Mouse (Mus musculus) intestine, embryonic 15.5 days (tissue): Measurements from ENCODE around the gene Jph3. TPM values are rescaled to one million over a fixed set of nuclear protein-coding genes. Genes with fewer than 3 reads are reported as not detected.

Experiments
- ATAC-seq: fragments of 200-750 bp; cut with Nextera tagmentation; 2 replicates; pipeline ENCODE4 v1.8.0; 2017; ENCODE audit warnings: moderate TSS enrichment, moderate library complexity
- H3K27ac ChIP-seq: fragments of 300-500 bp; sonication (generic); 2 replicates; pipeline ENCODE4 v1.5.1; 2015; ENCODE audit warnings: mild to moderate bottlenecking, inconsistent platforms
- H3K27me3 ChIP-seq: fragments of 300-500 bp; sonication (generic); replicated peaks from 2 replicates; pipeline ENCODE4 v1.6.1; 2015; ENCODE audit warnings: inconsistent platforms
- H3K36me3 ChIP-seq: fragments of 300-500 bp; sonication (generic); 2 replicates; pipeline ENCODE4 v1.6.1; 2015; ENCODE audit warnings: inconsistent platforms
- H3K4me1 ChIP-seq: fragments of 300-500 bp; sonication (generic); replicated peaks from 2 replicates; pipeline ENCODE4 v1.6.1; 2015; ENCODE audit warnings: inconsistent platforms
- H3K4me2 ChIP-seq: fragments of 300-500 bp; sonication (generic); replicated peaks from 2 replicates; pipeline ENCODE4 v1.6.1; 2015; ENCODE audit warnings: mild to moderate bottlenecking, inconsistent platforms
- H3K4me3 ChIP-seq: fragments of 300-500 bp; sonication (generic); replicated peaks from 2 replicates; pipeline ENCODE4 v1.5.1; 2015; ENCODE audit warnings: inconsistent platforms
- H3K9ac ChIP-seq: fragments of 300-500 bp; sonication (generic); 2 replicates; pipeline ENCODE4 v1.6.1; 2015; ENCODE audit warnings: inconsistent platforms
- H3K9me3 ChIP-seq: fragments of 300-500 bp; sonication (generic); 2 replicates; pipeline ENCODE4 v1.6.1; 2016; ENCODE audit warnings: inconsistent platforms
- WGBS: fragments of 180-500 bp; shearing (Covaris S2); methylation state at CpG from one replicate; pipeline ENCODE4 v1.1.7; 2015; 5-methylcytosine and 5-hydroxymethylcytosine counted together
- polyA plus RNA-seq: library from polyadenylated mRNA; unstranded; fragments of >200 nt; fragmentation: Nextera tagmentation; extraction: Ambion mirVana; gene quantifications from 2 replicates; pipeline ENCODE4 v1.2.1, GENCODE M21; 2015

Jph3 gene
- polyA plus RNA-seq, 1 experiment from 2014 or later: 4.5 TPM

DNA sequence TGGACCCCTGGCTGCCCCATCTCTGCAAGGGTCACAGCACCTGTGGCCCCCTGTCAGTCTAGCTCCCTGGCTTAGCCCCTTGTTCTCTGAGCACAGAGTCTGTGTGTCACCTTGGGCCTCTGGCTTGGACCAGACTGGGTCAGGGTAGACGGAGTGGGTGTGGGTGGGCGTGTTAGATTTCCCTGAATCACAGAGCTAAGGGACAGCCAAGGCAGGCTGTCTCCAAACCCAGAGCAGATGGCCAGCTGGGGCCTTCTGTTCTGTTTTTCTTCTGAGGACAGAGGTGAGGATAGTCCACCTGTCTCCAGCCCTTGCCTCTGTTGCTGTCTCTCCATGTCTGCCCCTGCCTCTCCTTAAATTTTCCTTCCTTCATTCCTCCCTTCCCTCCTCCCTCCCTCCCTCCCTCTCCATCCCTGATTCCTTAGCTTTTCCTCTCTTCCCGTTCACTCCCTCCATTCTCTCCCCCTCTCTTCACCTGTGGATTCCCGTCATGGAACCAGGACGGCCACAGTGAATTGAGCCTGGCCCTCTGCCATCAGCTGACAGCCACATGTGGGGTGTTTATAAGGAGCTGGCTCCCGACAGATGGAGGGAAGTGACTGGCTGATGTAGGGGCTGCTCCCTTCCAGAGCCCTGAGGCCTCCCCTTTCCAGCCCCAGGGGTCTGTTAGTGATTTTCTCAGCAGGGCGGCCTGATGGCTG is 33.7 kb downstream of the Jph3 start:
- H3K9ac ChIP-seq: no peak overlapping the region
- no peak overlapping the region for H3K4me2 ChIP-seq
- 50% methylated on average over 7 of the region's 7 CpGs for WGBS
- no peaks in the 10 kb centered on the region for H3K27me3 ChIP-seq
- H3K4me1 ChIP-seq: no peaks in the 10 kb centered on the region
- no peak overlapping the region for H3K4me3 ChIP-seq
- no peak for ATAC-seq
- H3K9me3 ChIP-seq: no peaks in the 10 kb centered on the region
- no peaks in the 10 kb centered on the region for H3K36me3 ChIP-seq
- H3K27ac ChIP-seq: no peak overlapping the region

DNA sequence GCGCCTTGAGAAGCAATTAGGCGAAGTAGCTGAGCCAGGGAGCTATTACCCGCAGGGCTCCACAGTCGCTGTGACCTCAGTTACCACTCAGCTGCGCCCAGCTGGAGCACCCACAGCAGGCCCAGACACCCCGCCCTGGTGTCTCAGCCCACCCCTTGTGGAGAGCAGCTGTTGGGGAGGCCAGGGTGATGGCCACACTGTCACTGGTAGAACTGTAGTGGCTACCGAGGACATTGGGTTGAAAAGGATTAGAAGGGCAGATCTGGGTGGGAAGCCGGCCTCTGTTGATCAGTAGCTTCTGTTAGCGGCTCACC is 34.2 kb downstream of the Jph3 start:
- H3K9ac ChIP-seq: no peak overlapping the region
- WGBS: 68% methylated on average over 9 of the region's 9 CpGs
- no peaks in the 10 kb centered on the region for H3K9me3 ChIP-seq
- no peaks in the 10 kb centered on the region for H3K4me1 ChIP-seq
- no peak overlapping the region for H3K4me3 ChIP-seq
- no peak for ATAC-seq
- no peaks in the 10 kb centered on the region for H3K36me3 ChIP-seq
- no peaks in the 10 kb centered on the region for H3K27me3 ChIP-seq
- no peak overlapping the region for H3K4me2 ChIP-seq
- H3K27ac ChIP-seq: no peak overlapping the region

DNA sequence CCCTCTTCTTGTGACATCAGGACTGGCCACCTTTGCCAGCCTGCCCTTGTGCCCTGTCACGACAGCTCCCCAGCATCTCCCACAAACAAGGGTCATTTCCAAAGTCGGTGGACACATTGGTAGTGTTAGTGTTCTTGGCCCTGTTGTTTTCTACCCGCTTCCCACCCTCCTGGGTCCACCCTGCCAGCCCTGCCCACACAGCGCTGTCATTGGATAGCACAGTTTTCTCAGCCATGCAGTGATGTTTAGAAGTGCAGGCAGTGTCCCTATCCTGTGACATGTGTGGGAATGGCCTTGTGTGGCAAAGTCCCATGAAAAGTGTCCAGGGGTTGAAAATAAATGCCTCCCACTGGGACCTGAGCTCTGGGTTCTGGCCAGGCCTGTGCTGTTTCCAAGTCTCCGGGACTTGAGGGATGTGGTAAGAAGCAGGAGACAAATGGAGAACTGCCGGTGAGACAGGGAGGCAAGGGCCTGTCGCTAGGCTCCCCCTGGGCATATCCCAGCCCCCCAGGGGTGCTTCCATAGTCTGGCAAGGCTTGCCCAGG is 36.2 kb downstream of the Jph3 start:
- H3K4me3 ChIP-seq: no peak overlapping the region
- no peak overlapping the region for H3K4me2 ChIP-seq
- no peaks in the 10 kb centered on the region for H3K4me1 ChIP-seq
- no peaks in the 10 kb centered on the region for H3K36me3 ChIP-seq
- no peak overlapping the region for H3K9ac ChIP-seq
- H3K27ac ChIP-seq: no peak overlapping the region
- ATAC-seq: no peak
- no peaks in the 10 kb centered on the region for H3K27me3 ChIP-seq
- no peaks in the 10 kb centered on the region for H3K9me3 ChIP-seq
- 74% methylated on average over 7 of the region's 7 CpGs for WGBS

DNA sequence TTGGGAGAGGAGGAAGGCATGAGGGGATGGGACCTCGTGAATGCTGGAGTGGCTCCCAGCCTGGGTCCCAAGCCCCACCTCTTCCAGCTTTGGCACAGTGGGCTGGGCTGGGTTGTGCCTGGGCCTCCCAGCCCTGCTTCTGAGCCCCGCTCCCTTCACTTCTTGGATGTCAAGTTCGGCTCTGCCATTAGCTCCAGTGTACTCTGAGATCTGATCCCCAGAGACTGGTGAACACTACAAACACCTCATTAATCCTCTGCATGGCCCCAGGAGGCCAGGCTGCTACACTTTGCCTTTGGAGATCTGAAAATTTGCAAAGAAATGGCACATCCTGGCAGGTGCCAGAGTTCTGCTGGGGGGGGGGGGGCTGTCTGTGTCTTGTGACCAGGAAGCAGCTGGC is 39.7 kb downstream of the Jph3 start:
- Histone ChIP-seq H3K9ac (no peak overlapping the region), H3K4me2 (no peak overlapping the region), H3K4me3 (no peak overlapping the region), H3K4me1 (no peaks in the 10 kb centered on the region), H3K27me3 (no peaks in the 10 kb centered on the region), H3K36me3 (no peaks in the 10 kb centered on the region), H3K27ac (no peak overlapping the region), H3K9me3 (no peaks in the 10 kb centered on the region)
- 69% methylated on average over 3 of the region's 3 CpGs for WGBS
- no peak for ATAC-seq

DNA sequence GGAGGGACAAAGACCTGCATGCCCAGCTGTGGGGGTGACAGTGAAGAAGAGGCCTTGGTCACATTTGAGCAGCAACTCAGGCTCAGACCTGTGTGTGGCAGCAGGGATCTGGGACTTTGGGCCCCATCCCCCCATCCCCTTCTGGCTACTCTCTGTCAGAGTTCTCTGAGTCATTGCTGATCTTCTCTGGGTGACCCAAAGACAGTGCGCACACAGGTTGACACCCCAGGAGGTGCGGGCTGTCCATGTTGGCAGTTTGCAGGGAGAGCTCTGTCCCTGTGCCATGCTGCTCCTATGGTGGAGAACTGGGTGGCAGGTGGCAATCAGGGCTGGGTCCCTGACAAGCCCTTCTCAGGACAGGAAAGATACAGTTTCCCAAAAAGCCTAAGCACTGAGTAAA is 40.2 kb downstream of the Jph3 start:
- Histone ChIP-seq H3K4me2 (no peak overlapping the region), H3K27ac (no peak overlapping the region), H3K36me3 (no peaks in the 10 kb centered on the region), H3K4me1 (no peaks in the 10 kb centered on the region), H3K27me3 (no peaks in the 10 kb centered on the region), H3K9ac (no peak overlapping the region), H3K9me3 (no peaks in the 10 kb centered on the region), H3K4me3 (no peak overlapping the region)
- ATAC-seq: no peak
- 90% methylated on average over 2 of the region's 2 CpGs for WGBS

DNA sequence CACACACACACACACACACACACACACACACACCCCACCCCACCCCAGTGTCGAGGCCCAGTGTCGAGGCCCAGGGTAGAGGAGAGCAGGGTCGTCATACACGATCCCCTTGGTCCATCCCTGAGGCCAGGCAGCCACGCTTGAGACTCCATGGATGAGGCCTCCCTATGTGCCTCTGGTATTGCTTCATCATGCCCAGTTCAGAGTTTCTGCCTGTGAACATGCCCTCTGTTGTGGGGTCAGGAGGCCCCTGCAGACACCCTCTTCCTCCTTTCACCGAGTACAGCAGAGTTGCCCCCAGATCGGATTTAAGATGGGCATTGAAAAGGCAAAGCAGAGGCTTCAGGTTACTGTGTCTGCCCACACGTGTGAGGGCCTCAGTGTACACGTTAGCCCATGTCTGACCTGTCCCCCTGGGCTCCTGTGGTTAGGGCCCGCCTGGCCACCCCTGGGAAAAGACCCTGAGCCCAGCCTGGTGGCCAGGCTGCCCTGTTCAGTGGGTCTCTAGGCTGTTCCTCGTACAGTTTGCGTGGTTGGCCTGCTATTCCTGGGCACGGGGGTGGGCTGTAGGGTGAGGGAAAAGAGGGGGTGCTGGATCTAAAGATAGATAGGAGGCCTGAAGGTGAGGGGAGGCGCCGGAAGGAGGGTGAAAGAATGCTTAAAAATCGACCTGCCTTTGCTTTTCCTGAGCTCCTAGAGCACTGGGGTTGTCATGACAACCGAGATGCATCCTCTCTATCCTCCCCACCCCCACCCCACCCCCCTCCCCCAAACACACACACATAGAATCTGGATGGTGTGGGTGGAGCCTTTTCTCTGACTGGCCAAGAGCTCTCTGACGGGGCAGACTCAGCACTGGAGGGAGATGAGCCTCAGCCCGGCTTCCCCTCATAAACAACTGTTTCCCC is 41.7 kb downstream of the Jph3 start:
- Histone ChIP-seq H3K4me1 (no peaks in the 10 kb centered on the region), H3K4me2 (no peak overlapping the region), H3K4me3 (no peak overlapping the region), H3K27me3 (no peaks in the 10 kb centered on the region), H3K36me3 (no peaks in the 10 kb centered on the region), H3K27ac (no peak overlapping the region), H3K9me3 (no peaks in the 10 kb centered on the region), H3K9ac (no peak overlapping the region)
- ATAC-seq: no peak
- WGBS: 33% methylated on average over 19 of the region's 19 CpGs

DNA sequence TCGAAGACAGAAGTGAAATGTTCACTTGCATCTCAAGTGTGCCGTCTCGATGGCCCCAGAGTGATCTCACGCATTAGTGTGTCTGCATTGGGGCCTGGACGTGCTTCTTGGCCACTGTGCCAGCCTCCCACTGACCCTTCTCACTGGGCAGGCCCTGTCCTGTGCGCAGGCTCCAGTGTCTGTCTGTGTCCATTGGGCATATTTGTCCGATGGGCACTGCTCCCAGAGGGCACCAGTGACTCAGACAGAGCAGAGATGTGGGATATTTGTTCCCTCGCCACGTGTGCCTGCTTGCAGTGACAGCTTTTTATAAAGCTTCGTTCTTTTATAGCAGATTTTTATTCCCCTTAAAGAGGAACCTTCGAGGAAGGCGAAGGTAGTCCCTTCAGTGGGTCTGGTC is 44.5 kb downstream of the Jph3 start:
- Histone ChIP-seq H3K4me1 (no peaks in the 10 kb centered on the region), H3K9me3 (no peaks in the 10 kb centered on the region), H3K36me3 (no peaks in the 10 kb centered on the region), H3K4me3 (no peak overlapping the region), H3K27me3 (no peaks in the 10 kb centered on the region), H3K4me2 (no peak overlapping the region), H3K27ac (no peak overlapping the region), H3K9ac (no peak overlapping the region)
- no peak for ATAC-seq
- WGBS: 86% methylated on average over 12 of the region's 12 CpGs

DNA sequence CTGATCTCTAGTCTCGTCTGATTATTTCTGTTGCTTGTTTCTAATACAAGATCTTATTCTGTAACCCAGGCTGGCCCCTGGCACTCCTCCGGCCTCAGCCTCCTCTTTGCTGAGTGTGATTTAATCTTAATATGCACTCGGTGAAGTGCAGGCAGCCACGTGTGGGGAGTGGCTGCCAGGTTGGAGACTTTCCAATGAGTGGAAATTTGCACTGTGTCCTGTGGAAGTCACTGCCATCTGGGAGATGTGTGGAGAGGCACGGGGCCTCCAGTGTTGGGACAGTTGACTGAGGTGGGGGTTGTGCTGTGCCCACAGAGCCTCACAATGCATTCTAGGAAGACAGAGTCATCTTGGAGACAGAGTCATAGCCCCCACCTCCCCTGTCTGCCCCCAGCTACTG is 53.1 kb downstream of the Jph3 start:
- Histone ChIP-seq H3K36me3 (no peaks in the 10 kb centered on the region), H3K27ac (no peak overlapping the region), H3K4me2 (no peak overlapping the region), H3K4me1 (no peaks in the 10 kb centered on the region), H3K4me3 (no peak overlapping the region), H3K9ac (no peak overlapping the region), H3K9me3 (no peaks in the 10 kb centered on the region), H3K27me3 (peaks cover 5% of the 10 kb centered on the region; the same call in 1 of the 2 replicates)
- 63% methylated on average over 5 of the region's 5 CpGs for WGBS
- no peak for ATAC-seq

DNA sequence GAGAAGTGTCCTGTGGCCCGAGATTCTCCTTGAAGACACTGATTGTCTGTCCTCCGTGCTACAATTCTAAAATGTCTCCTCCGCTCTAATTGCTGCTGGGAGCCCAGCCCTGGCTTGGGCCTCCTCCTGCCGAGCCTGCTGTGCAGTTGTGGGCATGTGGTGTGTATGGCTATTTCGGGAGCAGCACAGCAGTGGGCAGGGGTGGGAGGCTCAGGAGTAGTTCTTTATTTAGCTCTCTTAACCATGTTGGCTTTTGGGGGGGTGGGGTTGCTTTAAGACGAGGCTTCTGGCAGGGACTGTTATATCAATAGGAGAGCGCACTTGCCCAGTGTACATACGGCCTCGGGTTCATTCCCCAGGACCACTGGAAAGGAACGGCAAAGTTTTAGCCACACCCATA is 57.1 kb downstream of the Jph3 start:
- ATAC-seq: no peak

DNA sequence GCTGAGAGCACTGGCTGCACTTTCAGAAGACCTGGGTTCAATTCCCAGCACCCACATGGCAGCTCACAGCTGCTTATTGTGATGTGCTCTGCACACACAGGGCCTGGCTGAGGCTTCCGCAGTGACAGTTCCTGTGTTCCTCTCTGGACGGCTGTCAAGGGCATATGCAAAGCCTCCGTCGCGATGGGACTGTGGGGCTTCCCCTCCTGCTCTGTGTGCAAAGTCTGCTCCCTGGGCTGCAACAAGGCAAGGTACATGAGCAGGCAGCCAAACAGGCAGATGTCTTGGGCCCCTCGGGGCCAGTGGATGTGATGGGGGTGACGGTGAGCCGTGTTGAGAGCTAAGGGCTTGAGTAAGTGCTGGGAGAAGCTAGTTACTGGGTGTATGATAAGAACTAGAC is 59.4 kb downstream of the Jph3 start:
- no peaks in the 10 kb centered on the region for H3K9me3 ChIP-seq
- H3K4me3 ChIP-seq: no peak overlapping the region
- peaks cover 7% of the 10 kb centered on the region; the same call in 1 of the 2 replicates for H3K4me1 ChIP-seq
- no peak overlapping the region for H3K4me2 ChIP-seq
- no peak overlapping the region for H3K9ac ChIP-seq
- no peaks in the 10 kb centered on the region for H3K36me3 ChIP-seq
- no peak overlapping the region for H3K27ac ChIP-seq
- 82% methylated on average over 8 of the region's 8 CpGs for WGBS
- H3K27me3 ChIP-seq: peaks cover 5% of the 10 kb centered on the region; the same call in 1 of the 2 replicates
- ATAC-seq: no peak

More for the DNA sequence above, 57.1 kb downstream of the Jph3 start:
- Histone ChIP-seq H3K9ac (no peak overlapping the region), H3K27ac (no peak overlapping the region), H3K9me3 (no peaks in the 10 kb centered on the region), H3K4me3 (no peak overlapping the region), H3K4me2 (no peak overlapping the region), H3K27me3 (peaks cover 5% of the 10 kb centered on the region; the same call in 1 of the 2 replicates), H3K36me3 (no peaks in the 10 kb centered on the region), H3K4me1 (no peaks in the 10 kb centered on the region)
- WGBS: 47% methylated on average over 10 of the region's 10 CpGs

DNA sequence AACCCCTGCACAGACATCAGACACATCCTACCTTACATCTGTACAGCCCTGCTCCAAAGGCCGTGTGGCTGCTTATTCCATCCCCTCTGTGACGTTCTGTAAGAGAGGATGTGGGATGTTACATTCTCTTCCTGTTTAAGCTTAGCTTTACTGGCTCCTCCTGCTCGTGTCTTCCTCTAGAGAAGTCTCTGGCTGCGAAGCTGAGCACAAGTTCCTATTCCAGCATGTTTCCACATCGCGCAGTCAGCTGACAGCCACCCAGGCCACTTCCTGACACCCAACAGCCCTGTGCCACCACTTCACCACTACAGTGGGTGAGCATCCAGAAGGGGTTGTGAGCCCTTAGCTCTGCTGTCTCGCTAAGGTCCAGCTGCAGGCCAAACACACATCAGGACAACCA is 62.7 kb downstream of the Jph3 start:
- Histone ChIP-seq H3K4me2 (no peak overlapping the region), H3K9me3 (no peaks in the 10 kb centered on the region), H3K4me1 (peaks cover 7% of the 10 kb centered on the region; the same call in 1 of the 2 replicates), H3K27me3 (no peaks in the 10 kb centered on the region), H3K9ac (no peak overlapping the region), H3K4me3 (no peak overlapping the region), H3K36me3 (0 out of 2 replicates have a peak, but pooled peaks cover 2% of the 10 kb centered on the region), H3K27ac (no peak overlapping the region)
- ATAC-seq: no peak
- 62% methylated on average over 7 of the region's 7 CpGs for WGBS

DNA sequence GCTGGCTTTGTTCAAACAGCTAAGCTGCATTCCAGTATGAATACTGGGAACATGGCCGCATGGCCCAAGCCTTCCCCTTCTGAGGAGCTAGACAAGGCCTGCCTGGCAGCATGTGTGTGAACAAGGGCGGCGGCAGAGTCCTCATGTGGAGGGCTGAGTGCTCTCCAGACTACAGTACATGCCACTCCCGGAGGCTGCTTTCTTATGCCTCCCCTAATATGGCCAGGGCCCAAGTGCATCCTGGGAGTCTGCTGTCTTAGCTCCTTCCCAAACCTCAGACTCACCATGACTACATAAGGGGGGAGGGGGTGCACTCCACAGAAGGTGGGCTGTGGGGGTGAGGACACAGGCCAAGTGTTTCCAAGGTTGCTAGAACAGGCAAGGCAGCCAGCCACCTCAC is 63.2 kb downstream of the Jph3 start:
- 61% methylated on average over 4 of the region's 4 CpGs for WGBS
- Histone ChIP-seq H3K36me3 (0 out of 2 replicates have a peak, but pooled peaks cover 2% of the 10 kb centered on the region), H3K27ac (no peak overlapping the region), H3K4me3 (no peak overlapping the region), H3K9me3 (no peaks in the 10 kb centered on the region), H3K9ac (no peak overlapping the region), H3K4me1 (peaks cover 7% of the 10 kb centered on the region; the same call in 1 of the 2 replicates), H3K4me2 (no peak overlapping the region), H3K27me3 (no peaks in the 10 kb centered on the region)
- 0 out of 2 replicates have a peak, but pooled peaks have one; percentile 30 for ATAC-seq
